Mouse (Mus musculus) right cerebral cortex, postnatal 25 days (tissue): ENCODE measurements at regions not wholly inside any gene's neighbourhood (a gene's known extent, or its start where the extent isn't known, plus 50 kb on each side); places are given as distances from the start of the nearest gene placed in this dataset.

Experiments used
- DNase-seq: peaks from one replicate; pipeline ENCODE4 v3.0.0; 2022

GRCm38 (mm10) chr13:80188734-80189133, 694.5 kb upstream of the Arrdc3 start:
- no peak for DNase-seq

- no peak for DNase-seq
Measured at GRCm38 (mm10) chr13:80195065-80195605, 688.0 kb upstream of the Arrdc3 start.

GRCm38 (mm10) chr13:80224110-80224509, 659.1 kb upstream of the Arrdc3 start:
- DNase-seq = no peak

- no peak for DNase-seq
Measured at GRCm38 (mm10) chr13:80231381-80231780, 651.8 kb upstream of the Arrdc3 start.

GRCm38 (mm10) chr13:80235254-80236032, 647.7 kb upstream of the Arrdc3 start:
- no peak for DNase-seq

DNA sequence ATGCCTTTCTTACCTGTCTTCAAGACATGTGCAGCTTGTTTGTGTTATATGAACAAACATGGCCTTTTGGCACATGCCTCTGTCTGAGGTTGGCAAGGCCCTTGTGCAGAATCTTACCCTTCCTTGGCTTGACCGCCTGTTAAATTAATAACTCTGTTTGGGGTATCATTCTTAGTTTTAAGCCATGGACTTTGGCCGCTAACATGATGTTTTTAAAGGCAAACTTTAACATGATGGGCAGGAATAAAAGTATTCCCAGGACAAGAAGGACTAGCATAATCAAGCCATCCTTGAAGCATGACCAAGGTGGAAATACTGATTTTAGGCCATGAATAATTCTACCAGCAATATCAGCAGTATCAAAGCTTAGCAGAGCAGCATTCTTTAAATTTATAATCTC, 620.4 kb upstream of the Arrdc3 start:
- no peak for DNase-seq

DNA sequence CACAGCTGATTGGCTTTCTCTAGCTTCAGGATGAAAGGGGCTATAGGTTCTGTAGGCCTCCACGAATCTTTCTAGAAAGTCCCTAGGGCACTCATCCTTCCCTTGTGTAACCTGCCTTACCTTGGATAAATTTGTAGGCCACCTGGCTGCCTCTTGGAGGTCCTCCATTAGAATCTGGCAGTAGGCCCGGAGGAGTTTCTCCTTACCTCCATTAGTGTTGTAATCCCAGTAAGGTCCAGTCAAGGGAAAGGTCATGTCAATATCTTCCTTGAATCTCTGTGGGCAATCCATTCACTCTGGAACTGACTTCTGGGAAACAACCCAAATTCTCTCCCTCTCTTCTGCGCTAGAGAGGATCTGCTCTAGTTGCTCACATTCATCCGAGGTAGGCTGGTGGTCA, 616.1 kb upstream of the Arrdc3 start:
- no peak for DNase-seq

GRCm38 (mm10) chr13:80273976-80274375, 609.2 kb upstream of the Arrdc3 start:
- DNase-seq = no peak

DNA sequence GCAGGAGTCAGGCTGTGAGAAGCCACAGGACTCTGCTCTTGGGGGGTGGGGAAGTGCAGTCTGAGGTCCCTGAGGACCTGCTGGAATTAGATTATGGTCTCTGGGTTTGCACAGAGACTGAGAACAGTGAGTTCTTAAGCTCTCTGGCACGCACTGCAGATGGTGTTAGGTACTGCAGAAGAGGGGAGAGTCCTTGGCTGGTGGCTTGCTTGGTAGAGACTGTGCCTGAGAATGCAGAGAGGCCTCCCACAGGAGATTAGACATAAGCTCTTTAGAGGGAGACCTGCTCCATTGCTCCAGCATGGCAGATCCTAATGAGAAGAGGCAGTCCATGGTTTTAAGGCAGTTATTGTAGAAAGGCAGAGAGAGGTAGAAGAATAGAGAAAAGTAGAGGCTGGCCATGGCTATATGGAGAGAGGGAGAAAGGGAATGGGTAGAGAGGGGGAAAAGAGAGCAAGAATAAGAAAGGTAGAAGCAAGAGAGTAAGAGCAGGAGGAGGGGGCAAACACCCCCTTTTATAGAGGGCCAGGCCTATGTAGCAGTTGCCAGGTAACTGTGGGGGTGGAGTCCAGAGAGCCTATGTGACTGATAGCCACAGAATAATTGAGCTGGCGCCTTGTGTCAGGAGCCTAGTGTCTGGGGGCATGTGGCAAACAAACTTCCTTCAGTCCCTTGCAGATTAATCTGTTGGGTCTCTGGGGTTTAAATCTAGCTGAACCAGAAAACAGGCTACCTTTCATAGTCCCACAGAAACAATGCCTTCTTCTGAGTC, 591.3 kb upstream of the Arrdc3 start:
- no peak for DNase-seq

DNA sequence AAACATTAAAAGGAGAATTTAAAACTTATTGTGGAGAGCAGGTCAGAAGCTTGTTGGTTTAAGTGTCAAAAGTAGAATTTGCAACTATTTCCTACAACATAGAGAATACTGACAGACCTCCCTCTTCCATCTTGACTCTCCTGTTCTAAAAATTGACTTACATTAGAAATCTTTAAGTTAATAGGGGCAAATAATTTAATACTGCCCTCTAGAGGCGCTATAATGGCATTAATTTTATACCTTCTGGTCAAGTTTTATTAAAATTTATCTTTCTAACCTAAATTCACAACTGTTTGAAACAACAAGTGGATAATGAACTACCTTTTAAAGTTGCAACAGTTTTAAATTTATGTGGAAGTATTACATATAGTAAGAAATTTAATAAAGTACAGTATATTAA, 587.5 kb upstream of the Arrdc3 start:
- no peak for DNase-seq

DNA sequence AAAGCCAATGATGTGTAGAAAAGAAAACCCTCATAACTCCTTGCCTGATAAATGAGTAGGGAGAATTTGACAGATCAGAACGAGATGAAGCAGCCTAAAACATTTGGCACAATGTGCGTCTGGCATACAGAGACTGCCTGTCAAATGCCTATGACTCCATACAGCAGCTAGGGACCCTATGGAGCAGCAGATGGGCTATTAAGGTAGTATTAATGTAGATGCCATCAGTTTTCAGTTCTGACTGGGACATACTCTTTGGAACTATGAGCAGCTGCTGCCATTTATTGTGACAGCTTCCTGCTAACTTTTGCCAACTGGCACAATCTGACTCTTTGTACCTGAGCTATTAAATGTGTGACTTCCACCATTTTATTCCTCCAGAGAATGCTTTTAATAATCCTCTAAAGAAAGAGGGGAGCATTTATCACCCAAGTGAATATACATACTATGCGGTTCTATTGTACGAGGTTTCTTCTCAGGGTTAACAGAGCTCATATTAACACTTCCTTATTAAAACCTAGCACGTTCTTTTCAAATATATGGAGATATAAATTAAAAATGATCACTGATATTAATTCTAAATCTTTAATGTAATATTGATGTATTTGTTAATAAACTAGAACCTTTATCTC, 549.0 kb upstream of the Arrdc3 start:
- no peak for DNase-seq

- DNase-seq = no peak
Measured at GRCm38 (mm10) chr13:80334865-80335655, 548.1 kb upstream of the Arrdc3 start.

DNA sequence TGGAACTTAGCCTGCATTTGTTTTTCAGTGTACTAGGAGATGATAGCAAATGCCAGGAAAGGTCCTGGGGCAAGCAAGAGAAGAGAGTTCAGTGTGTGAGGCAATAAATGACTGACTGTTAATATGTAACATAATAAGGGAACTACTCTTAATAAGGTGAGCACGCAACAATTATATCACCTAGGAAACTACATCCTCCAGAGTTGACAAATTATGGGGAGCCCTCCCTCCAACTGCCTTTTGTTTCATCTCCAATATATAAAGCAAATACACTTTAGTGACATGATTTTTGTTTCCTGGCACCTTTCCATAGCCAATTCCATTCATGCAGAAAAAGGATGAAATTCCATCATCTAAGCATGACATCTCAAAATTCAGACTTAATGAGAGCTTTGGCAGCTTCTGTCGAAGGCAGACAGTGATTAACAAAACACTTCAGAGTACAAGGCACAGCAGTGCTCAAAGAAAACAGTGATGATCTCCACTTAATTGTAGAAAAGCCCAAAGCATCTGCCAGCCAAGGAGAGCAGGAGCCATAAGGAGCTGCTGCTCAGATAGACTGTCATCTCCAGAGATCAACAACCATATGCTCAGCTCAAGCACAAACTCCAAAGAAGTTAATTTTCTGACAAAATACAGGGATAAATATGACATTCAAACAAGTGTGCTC, 536.1 kb upstream of the Arrdc3 start:
- DNase-seq = no peak

DNA sequence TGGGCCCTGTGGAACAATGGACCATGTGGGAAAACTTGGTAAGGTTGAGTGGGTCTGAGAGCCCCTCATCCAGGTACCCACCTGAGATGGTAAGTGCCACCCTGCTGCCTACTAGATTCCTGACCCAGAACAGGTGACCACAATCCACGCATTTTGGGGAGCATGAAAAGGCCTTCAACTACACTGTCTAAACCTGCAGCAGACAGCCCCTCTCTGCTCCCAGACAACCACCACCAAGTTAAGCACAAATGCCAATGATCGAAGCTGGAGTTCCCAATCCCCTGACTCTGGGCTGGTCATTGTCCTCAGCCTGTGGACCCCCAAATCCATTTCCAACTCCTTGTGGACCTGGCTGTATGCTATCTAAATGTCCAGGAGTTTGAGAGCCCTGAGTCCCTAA, 517.2 kb upstream of the Arrdc3 start:
- no peak for DNase-seq

DNA sequence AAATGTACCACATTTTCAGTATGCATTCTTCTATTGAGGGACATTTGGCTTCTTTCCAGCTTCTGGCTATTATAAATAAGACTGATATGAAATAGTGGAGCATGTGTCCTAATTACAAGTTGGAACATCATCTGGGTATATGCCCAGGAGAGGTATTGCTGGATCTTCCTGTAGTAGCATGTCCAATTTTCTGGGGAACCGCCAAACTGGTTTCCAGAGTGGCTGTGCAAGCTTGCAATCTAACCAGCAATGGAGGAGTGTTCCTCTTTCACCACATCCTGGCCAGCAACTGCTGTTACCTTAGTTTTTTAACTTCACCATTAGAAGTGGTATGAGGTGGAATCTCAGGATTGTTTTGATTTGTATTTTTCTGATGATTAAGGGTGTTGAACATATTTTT, 512.7 kb upstream of the Arrdc3 start:
- DNase-seq = no peak

GRCm38 (mm10) chr13:80381280-80381965, 501.8 kb upstream of the Arrdc3 start:
- no peak for DNase-seq

DNA sequence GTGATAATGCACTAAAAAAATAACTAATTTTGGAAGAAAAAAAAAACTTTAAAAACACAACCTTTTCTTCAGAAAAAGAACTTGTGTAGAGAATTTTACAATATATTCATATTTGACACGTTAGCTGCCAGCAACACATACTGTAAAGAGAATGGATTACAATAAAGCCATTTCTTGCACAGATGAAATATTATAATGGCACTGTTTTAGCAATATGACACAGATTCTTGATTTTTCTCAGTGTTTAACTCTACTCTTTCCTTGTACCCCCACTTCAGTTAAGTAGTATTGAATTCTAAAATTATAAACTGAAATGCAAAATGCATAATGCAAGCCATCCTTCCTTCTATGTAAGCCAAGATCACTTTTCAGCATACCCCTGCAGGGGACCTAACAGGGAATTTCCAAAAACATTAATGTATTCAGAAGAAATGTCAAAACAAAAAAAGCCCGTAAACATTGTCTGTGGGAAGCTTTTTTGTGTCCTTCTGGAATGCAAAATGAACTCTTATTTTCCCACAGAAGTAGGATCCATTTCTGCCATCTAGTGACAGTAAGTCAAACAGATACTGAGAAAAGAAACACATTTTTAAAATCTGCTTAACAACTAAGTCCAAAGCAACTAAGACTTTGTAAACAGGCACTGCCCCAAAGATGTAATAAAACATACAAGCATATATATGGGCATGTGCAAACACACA, 501.1 kb upstream of the Arrdc3 start:
- DNase-seq = no peak

- DNase-seq = no peak
Measured at GRCm38 (mm10) chr13:80408928-80409327, 474.3 kb upstream of the Arrdc3 start.

GRCm38 (mm10) chr13:80409790-80410433, 473.3 kb upstream of the Arrdc3 start:
- no peak for DNase-seq

- DNase-seq = peak; percentile 15
Measured at GRCm38 (mm10) chr13:80418480-80419183, 464.6 kb upstream of the Arrdc3 start.
